Mouse (Mus musculus) CH12.LX (cell line): ENCODE measurements around the gene Rnf213. TPM values are rescaled to one million over a fixed set of nuclear protein-coding genes. Genes with fewer than 3 reads are reported as not detected.
A peak's percentile ranks its signal among the peaks of the same experiment; 100 is the strongest.

Source experiments
- DNase-seq: peaks from one replicate; pipeline ENCODE4 v3.0.0-alpha.2; 2013; ENCODE audit errors: extremely low read depth
- H3K27ac ChIP-seq: 2 replicates; pipeline ENCODE4 v1.5.1; 2012; ENCODE audit warnings: low read depth, mild to moderate bottlenecking, control low read depth, moderate library complexity; ENCODE audit not compliant: insufficient read depth
- H3K27me3 ChIP-seq: replicated peaks from 2 replicates; pipeline ENCODE3; 2012; ENCODE audit warnings: inconsistent platforms
- H3K36me3 ChIP-seq, 2 experiments: replicated peaks in 1 of 2; 2 replicates each; pipeline versions ENCODE3 to v1.6.1; 2012; ENCODE audit warnings: inconsistent platforms in 1 of 2, low read length in 1 of 2, mild to moderate bottlenecking in 1 of 2, mixed read lengths in 1 of 2, moderate library complexity in 1 of 2; ENCODE audit not compliant: control insufficient read depth in 1 of 2, insufficient read depth in 1 of 2
- H3K4me1 ChIP-seq, 2 experiments: 2 replicates each; pipeline ENCODE4 v1.6.1; 2012; ENCODE audit warnings: inconsistent platforms in 1 of 2, moderate library complexity in 1 of 2; ENCODE audit not compliant: insufficient read depth in 2 of 2, control insufficient read depth in 1 of 2
- H3K4me2 ChIP-seq: 2 replicates; pipeline ENCODE4 v1.6.1; 2012; ENCODE audit warnings: low read depth, mild to moderate bottlenecking, control low read depth; ENCODE audit not compliant: poor library complexity, insufficient read depth, severe bottlenecking
- H3K4me3 ChIP-seq, 3 experiments: fragments of 150-350 bp in 1 of 3; sonication (generic) in 1 of 3; replicated peaks in 1 of 3; 2 replicates each; pipeline versions ENCODE3 to v1.5.1; 2011 to 2012; ENCODE audit warnings: low read depth in 2 of 3, low read length in 2 of 3, mild to moderate bottlenecking in 2 of 3, moderate library complexity in 2 of 3, control low read depth in 1 of 3, improper control_type of control experiment in 1 of 3, inconsistent platforms in 1 of 3, mixed read lengths in 1 of 3; ENCODE audit not compliant: poor library complexity in 1 of 3
- H3K79me2 ChIP-seq: replicated peaks from 2 replicates; pipeline ENCODE4 v1.6.1; 2012; ENCODE audit warnings: mild to moderate bottlenecking, moderate library complexity; ENCODE audit not compliant: control insufficient read depth, poor library complexity, insufficient read depth, severe bottlenecking; ENCODE audit errors: extremely low read depth
- H3K9ac ChIP-seq: 2 replicates; pipeline ENCODE4 v1.6.1; 2012; ENCODE audit warnings: low read depth, mild to moderate bottlenecking, control low read depth, moderate library complexity; ENCODE audit not compliant: insufficient read depth
- H3K9me3 ChIP-seq: replicated peaks from 2 replicates; pipeline ENCODE3; 2012; ENCODE audit warnings: low read length, inconsistent platforms, mixed read lengths
- BHLHE40 ChIP-seq: IDR thresholded peaks from 2 replicates; pipeline ENCODE4 v1.6.1; 2011; ENCODE audit warnings: mild to moderate bottlenecking, low read depth, low read length, improper control_type of control experiment
- CHD1 ChIP-seq: IDR thresholded peaks from 2 replicates; pipeline ENCODE4 v1.6.1; 2012; ENCODE audit warnings: low read depth, low read length, improper control_type of control experiment, inconsistent platforms
- CHD2 ChIP-seq: IDR thresholded peaks from 2 replicates; pipeline ENCODE4 v1.6.1; 2011; ENCODE audit warnings: low read length, improper control_type of control experiment
- CTCF ChIP-seq, 2 experiments: IDR thresholded peaks in 1 of 2; conservative IDR thresholded peaks in 1 of 2; 2 replicates each; pipeline ENCODE4 v1.5.1; 2011 to 2012; ENCODE audit warnings: low read depth in 2 of 2, low read length in 2 of 2, improper control_type of control experiment in 1 of 2, inconsistent platforms in 1 of 2, mild to moderate bottlenecking in 1 of 2, moderate library complexity in 1 of 2
- E2F4 ChIP-seq: IDR thresholded peaks from 2 replicates; pipeline ENCODE4 v1.6.1; 2011; ENCODE audit warnings: low read depth, low read length, improper control_type of control experiment; ENCODE audit not compliant: insufficient replicate concordance
- ELF1 ChIP-seq: IDR thresholded peaks from 2 replicates; pipeline ENCODE4 v1.6.1; 2014; ENCODE audit warnings: low read depth, mild to moderate bottlenecking, inconsistent platforms, low read length, improper control_type of control experiment
- ETS1 ChIP-seq: conservative IDR thresholded peaks from 2 replicates; pipeline ENCODE4 v1.6.1; 2012; ENCODE audit warnings: low read depth, mild to moderate bottlenecking, inconsistent platforms, low read length, improper control_type of control experiment, moderate library complexity
- GABPA ChIP-seq: IDR thresholded peaks from 2 replicates; pipeline ENCODE4 v1.6.1; 2012; ENCODE audit warnings: low read depth, low read length, improper control_type of control experiment, inconsistent platforms; ENCODE audit not compliant: insufficient replicate concordance
- HCFC1 ChIP-seq: IDR thresholded peaks from 2 replicates; pipeline ENCODE4 v1.6.1; 2012; ENCODE audit warnings: low read depth, mild to moderate bottlenecking, inconsistent platforms, low read length, improper control_type of control experiment
- IRF4 ChIP-seq: IDR thresholded peaks from 2 replicates; pipeline ENCODE4 v1.6.1; 2014; ENCODE audit warnings: low read depth, mild to moderate bottlenecking, inconsistent platforms, low read length, improper control_type of control experiment
- JUN ChIP-seq: IDR thresholded peaks from 2 replicates; pipeline ENCODE4 v1.6.1; 2011; ENCODE audit warnings: low read depth, mild to moderate bottlenecking, low read length, improper control_type of control experiment, moderate library complexity; ENCODE audit not compliant: insufficient read depth
- JUND ChIP-seq: conservative IDR thresholded peaks from 2 replicates; pipeline ENCODE4 v1.6.1; 2011; ENCODE audit warnings: low read depth, low read length, improper control_type of control experiment
- KAT2A ChIP-seq: IDR thresholded peaks from 2 replicates; pipeline ENCODE4 v1.6.1; 2012; ENCODE audit warnings: low read length, improper control_type of control experiment, inconsistent platforms; ENCODE audit not compliant: insufficient replicate concordance
- MAFK ChIP-seq: IDR thresholded peaks from 2 replicates; pipeline ENCODE4 v1.6.1; 2011; ENCODE audit warnings: low read length, improper control_type of control experiment; ENCODE audit not compliant: insufficient replicate concordance
- MAX ChIP-seq: IDR thresholded peaks from 2 replicates; pipeline ENCODE4 v1.6.1; 2011; ENCODE audit warnings: low read length, improper control_type of control experiment
- MAZ ChIP-seq: IDR thresholded peaks from 2 replicates; pipeline ENCODE4 v1.6.1; 2012; ENCODE audit warnings: low read depth, mild to moderate bottlenecking, inconsistent platforms, low read length, improper control_type of control experiment, moderate library complexity
- MEF2A ChIP-seq: IDR thresholded peaks from 2 replicates; pipeline ENCODE4 v1.6.1; 2014; ENCODE audit warnings: low read depth, mild to moderate bottlenecking, inconsistent platforms, low read length, improper control_type of control experiment, borderline replicate concordance
- MXI1 ChIP-seq: IDR thresholded peaks from 2 replicates; pipeline ENCODE4 v1.6.1; 2011; ENCODE audit warnings: mild to moderate bottlenecking, low read depth, low read length, improper control_type of control experiment
- MYC ChIP-seq: IDR thresholded peaks from 2 replicates; pipeline ENCODE4 v1.6.1; 2011; ENCODE audit warnings: low read depth, mild to moderate bottlenecking, improper control_type of control experiment, low read length
- NELFE ChIP-seq: IDR thresholded peaks from 2 replicates; pipeline ENCODE4 v1.6.1; 2011; ENCODE audit warnings: low read depth, low read length, improper control_type of control experiment
- NRF1 ChIP-seq: IDR thresholded peaks from 2 replicates; pipeline ENCODE4 v1.6.1; 2014; ENCODE audit warnings: low read depth, mild to moderate bottlenecking, inconsistent platforms, low read length, improper control_type of control experiment, moderate library complexity
- PAX5 ChIP-seq: IDR thresholded peaks from 2 replicates; pipeline ENCODE4 v1.6.1; 2012; ENCODE audit warnings: low read length, inconsistent platforms, mixed read lengths
- POLR2A ChIP-seq: IDR thresholded peaks from 2 replicates; pipeline ENCODE4 v1.6.1; 2011; ENCODE audit warnings: low read depth, mild to moderate bottlenecking, improper control_type of control experiment, low read length
- POLR2AphosphoS2 ChIP-seq: IDR thresholded peaks from 2 replicates; pipeline ENCODE4 v1.6.1; 2011; ENCODE audit warnings: low read depth, low read length, improper control_type of control experiment
- RAD21 ChIP-seq: IDR thresholded peaks from 2 replicates; pipeline ENCODE4 v1.6.1; 2011; ENCODE audit warnings: low read depth, mild to moderate bottlenecking, low read length, improper control_type of control experiment, moderate library complexity
- RCOR1 ChIP-seq: conservative IDR thresholded peaks from 2 replicates; pipeline ENCODE4 v1.6.1; 2012; ENCODE audit warnings: low read depth, mild to moderate bottlenecking, inconsistent platforms, low read length, improper control_type of control experiment
- SIN3A ChIP-seq: IDR thresholded peaks from 2 replicates; pipeline ENCODE4 v1.6.1; 2012; ENCODE audit warnings: low read length, improper control_type of control experiment, inconsistent platforms
- SMC3 ChIP-seq: IDR thresholded peaks from 2 replicates; pipeline ENCODE4 v1.6.1; 2011; ENCODE audit warnings: low read depth, low read length, improper control_type of control experiment
- TBP ChIP-seq: conservative IDR thresholded peaks from 2 replicates; pipeline ENCODE4 v1.6.1; 2011; ENCODE audit warnings: low read depth, low read length, improper control_type of control experiment
- TCF12 ChIP-seq: IDR thresholded peaks from 2 replicates; pipeline ENCODE4 v1.6.1; 2014; ENCODE audit warnings: low read depth, mild to moderate bottlenecking, inconsistent platforms, low read length, improper control_type of control experiment
- UBTF ChIP-seq: IDR thresholded peaks from 2 replicates; pipeline ENCODE4 v1.6.1; 2012; ENCODE audit warnings: low read depth, mild to moderate bottlenecking, inconsistent platforms, low read length, improper control_type of control experiment, moderate library complexity
- USF1 ChIP-seq: IDR thresholded peaks from 2 replicates; pipeline ENCODE4 v1.6.1; 2014; ENCODE audit warnings: low read depth, mild to moderate bottlenecking, inconsistent platforms, low read length, improper control_type of control experiment
- USF2 ChIP-seq: conservative IDR thresholded peaks from 2 replicates; pipeline ENCODE4 v1.6.1; 2011; ENCODE audit warnings: low read depth, low read length, improper control_type of control experiment
- ZC3H11A ChIP-seq: IDR thresholded peaks from 2 replicates; pipeline ENCODE4 v1.6.1; 2012; ENCODE audit warnings: low read depth, mild to moderate bottlenecking, inconsistent platforms, low read length, improper control_type of control experiment
- ZKSCAN1 ChIP-seq: IDR thresholded peaks from 2 replicates; pipeline ENCODE4 v1.6.1; 2012; ENCODE audit warnings: low read depth, inconsistent platforms, low read length, improper control_type of control experiment, borderline replicate concordance
- ZMIZ1 ChIP-seq: IDR thresholded peaks from 2 replicates; pipeline ENCODE4 v1.6.1; 2012; ENCODE audit warnings: low read depth, mild to moderate bottlenecking, inconsistent platforms, low read length, improper control_type of control experiment
- ZNF384 ChIP-seq: IDR thresholded peaks from 2 replicates; pipeline ENCODE4 v1.6.1; 2012; ENCODE audit warnings: low read depth, low read length, improper control_type of control experiment, inconsistent platforms
- dilution Hi-C: fragments of 300-500 bp; cut with MboI; formaldehyde crosslinking; loops from 2 replicates; pipeline ENCODE4 v1.14.3; 2020; ENCODE audit warnings: low sequenced_read_pairs; ENCODE audit not compliant: extremely low pct_unique_long_range_greater_than_20kb, extremely low pct_ligation_motif_present
- in situ Hi-C: fragments of 300-500 bp; cut with MboI; formaldehyde crosslinking; loops from 3 replicates; pipeline ENCODE4 v1.14.3; 2019; ENCODE audit warnings: low sequenced_read_pairs, low pct_ligation_motif_present, low pct_unique_long_range_greater_than_20kb, mixed read lengths
- polyA plus RNA-seq: library from polyadenylated mRNA; unstranded; fragments of >175 nt; gene quantifications from 2 replicates; pipeline ENCODE4 v1.2.1, GENCODE M21; 2012; ENCODE audit warnings: low read depth; ENCODE audit not compliant: insufficient read length
- total RNA-seq, 2 experiments: library from RNA; depleted of rRNA; stranded (reverse); fragments of 300-350 nt in 1 of 2; fragments of >200 nt in 1 of 2; gene quantifications; 2 replicates each; pipeline ENCODE4 v1.2.3; 2012 to 2014

The Rnf213 gene
- total and polyA plus RNA-seq, 3 experiments: 4.2 to 23.2 (median 11.2) TPM

- Histone ChIP-seq H3K27ac (peak overlapping the region; percentile 82), H3K9ac (peak overlapping the region; percentile 90), H3K79me2 (no peaks in the 10 kb centered on the region), H3K4me2 (peak overlapping the region; percentile 39), H3K4me3 (peak overlapping the region; percentile 67 to 85 (median 77)), H3K36me3 (peaks cover 0 to 5% of the 10 kb centered on the region in 2 experiments), H3K27me3 (peaks cover 70% of the 10 kb centered on the region), H3K9me3 (no peaks in the 10 kb centered on the region), H3K4me1 (peaks cover 18 to 36% of the 10 kb centered on the region in 2 experiments)
- DNase-seq: no peak
- in situ Hi-C loops (no loop called here), dilution Hi-C loops (no loop called here)
- TF ChIP-seq USF2 (no peak), JUN (no peak), TBP (0 out of 2 replicates have a peak, but pooled peaks have one; percentile 38), ZC3H11A (no peak), E2F4 (no peak), NRF1 (no peak), MAFK (no peak), MXI1 (0 out of 2 replicates have a peak, but pooled peaks have one; percentile 11), HCFC1 (peak; percentile 9), MAX (no peak), ELF1 (peak; percentile 48; the same call in 1 of the 2 replicates), MYC (no peak), POLR2A (peak; percentile 38), NELFE (no peak; the same call in 1 of the 2 replicates), ZKSCAN1 (no peak), IRF4 (peak; percentile 89), ZNF384 (no peak), CHD2 (no peak), SMC3 (peak; percentile 21; the same call in 1 of the 2 replicates), TCF12 (0 out of 2 replicates have a peak, but pooled peaks have one; percentile 21), RCOR1 (no peak), GABPA (no peak), SIN3A (peak; percentile 41; the same call in 1 of the 2 replicates), JUND (no peak), CHD1 (peak; percentile 73; the same call in 1 of the 2 replicates), MEF2A (no peak), MAZ (0 out of 2 replicates have a peak, but pooled peaks have one; percentile 30), USF1 (no peak), KAT2A (no peak), CTCF (conservative IDR thresholded peaks at IDR 0.05 in 1 of 2, IDR thresholded peaks at IDR 0.05 in 1 of 2; ENCODE audit: low read depth in 2 of 2, low read length in 2 of 2) (peak in 1 of 2 experiments; percentile 30; a peak in 2 of 4 replicates), RAD21 (no peak; the same call in 1 of the 2 replicates), ETS1 (no peak), BHLHE40 (no peak), UBTF (no peak), PAX5 (no peak), POLR2AphosphoS2 (no peak), ZMIZ1 (peak; percentile 14; the same call in 1 of the 2 replicates)
Observed at GRCm38 (mm10) chr11:119390271-119391231, 2.3 kb upstream of the Rnf213 start.
